Mouse (Mus musculus) cerebellum, postnatal 36 days (tissue): ENCODE results near the gene Vmn1r10.

Experiments used
- DNase-seq, 2 experiments: peaks; one replicate each; pipeline ENCODE4 v3.0.0; 2021 to 2022; ENCODE audit warnings: mixed read lengths in 2 of 2

The Vmn1r10 gene

DNA sequence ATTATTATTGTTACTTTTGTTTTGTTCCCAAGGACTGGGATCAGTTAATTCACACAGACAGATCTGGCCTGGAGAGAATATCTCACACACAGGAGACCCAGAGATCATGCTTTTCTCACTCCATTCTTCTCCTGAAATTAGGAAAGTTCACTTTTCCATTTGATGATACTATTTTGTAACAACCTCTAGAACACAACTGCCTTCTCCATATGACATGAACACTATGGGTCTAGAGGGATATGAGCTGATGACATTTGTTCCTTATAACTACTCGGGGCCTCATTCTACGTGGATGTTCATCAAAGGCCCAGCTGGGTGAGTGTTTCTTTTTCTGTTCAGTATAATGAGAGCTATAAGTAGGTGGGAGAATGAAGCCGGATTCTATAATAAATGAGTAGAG is at the start of gene Vmn1r10:
Gene Vmn1r10, plus strand, starts transcription at position 301 of the 400 bp plus-strand sequence.
- no peak for DNase-seq

DNA sequence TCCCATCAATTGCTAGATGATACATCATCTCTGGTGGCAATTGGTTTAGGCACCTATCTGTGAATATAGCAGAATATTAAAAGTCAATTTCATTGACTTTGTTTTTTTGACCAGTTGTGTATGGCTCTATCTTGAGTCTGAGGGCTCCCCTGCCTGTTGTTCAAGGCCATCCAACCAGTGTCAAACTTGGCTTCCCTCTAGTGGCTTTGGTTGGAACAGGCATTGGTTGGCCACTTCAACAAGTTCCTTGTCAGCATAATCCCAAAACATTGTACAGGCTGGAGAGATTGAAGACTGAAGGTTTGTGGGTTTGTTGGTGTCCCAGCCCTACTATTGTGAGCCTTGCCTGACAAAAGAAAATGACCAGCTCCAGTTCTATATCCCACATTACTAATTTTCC is 45.5 kb upstream of the Vmn1r10 start:
- no peak for DNase-seq

DNA sequence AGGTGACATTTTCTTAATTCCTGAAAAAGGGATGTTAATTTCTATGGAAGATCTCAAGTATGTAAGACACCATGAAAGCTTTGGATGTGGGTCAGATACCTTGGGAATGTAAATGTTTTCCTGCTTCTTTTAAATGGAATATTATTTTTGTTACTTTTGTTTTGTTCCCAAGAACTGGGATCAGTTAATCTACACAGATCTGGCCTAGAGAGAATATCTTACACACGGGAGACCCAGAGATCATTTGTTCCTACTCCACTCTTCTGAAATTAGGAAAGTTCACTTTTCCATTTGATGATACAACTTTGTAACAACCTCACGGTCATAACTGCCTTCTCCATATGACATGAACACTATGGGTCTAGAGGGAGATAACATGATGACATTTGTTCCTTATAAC is 42.8 kb upstream of the Vmn1r10 start, which contains the start of gene Vmn1r9:
Gene Vmn1r9, plus strand, starts transcription at position 301 of the 400 bp plus-strand sequence.
- DNase-seq: no peak

DNA sequence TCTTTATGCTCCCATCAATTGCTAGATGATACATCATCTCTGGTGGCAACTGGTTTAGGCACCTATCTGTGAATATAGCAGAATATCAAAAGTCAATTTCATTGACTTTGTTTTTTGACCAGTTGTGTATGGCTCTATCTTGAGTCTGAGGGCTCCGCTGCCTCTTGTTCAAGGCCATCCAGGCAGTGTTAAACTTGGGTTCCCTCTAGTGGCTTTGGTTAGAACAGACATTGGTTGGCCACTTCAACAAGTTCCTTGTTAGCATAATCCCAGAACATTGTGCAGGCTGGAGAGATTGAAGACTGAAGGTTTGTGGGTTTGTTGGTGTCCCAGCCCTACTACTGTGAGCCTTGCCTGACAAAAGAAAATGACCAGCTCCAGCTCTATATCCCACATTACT is 2.9 kb upstream of the Vmn1r10 start:
- no peak for DNase-seq

DNA sequence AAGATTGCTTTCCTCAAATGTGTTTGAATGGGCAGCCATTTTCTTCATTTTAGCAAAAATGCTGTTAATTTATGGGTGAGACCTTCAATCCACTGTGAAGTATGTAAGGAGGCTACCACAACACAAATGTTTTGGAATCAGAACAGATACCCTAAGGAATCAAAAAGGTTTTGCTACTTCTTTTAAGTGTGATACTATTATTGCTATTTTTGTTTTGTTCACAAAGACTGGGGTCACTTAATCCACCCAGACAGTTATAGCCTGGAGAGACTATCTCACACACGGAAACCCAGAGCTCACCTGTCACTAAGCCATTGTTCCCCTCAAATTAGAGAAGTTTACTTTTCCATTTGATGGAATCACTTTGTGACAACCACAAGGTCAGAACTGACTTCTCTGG is 23.9 kb downstream of the Vmn1r10 start, which contains the start of gene Vmn1r11:
Gene Vmn1r11, plus strand, starts transcription at position 301 of the 400 bp plus-strand sequence.
- DNase-seq: no peak

DNA sequence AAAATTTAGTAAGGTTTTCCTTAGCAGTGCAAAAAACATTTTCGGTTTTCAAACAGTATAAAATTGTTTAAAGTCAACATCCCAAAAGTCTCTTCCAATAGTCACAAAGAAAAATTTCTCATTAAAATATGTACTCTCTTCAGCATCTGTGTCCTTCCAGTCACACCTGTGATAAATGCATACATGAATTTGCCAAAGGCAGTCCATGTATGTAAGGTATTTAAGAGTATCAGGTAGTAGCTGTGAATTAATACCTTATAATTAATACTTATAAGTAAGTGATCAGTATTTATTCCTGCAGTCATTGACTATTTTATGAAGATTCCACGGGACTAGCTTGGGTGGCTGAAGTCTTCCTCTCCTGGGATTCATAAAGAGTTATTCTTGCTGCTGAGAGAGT is 47.4 kb downstream of the Vmn1r10 start, which contains the start of gene Vmn1r12:
Gene Vmn1r12, plus strand, starts transcription at position 301 of the 400 bp plus-strand sequence.
- DNase-seq: no peak
